Mouse (Mus musculus): ENCODE data around the gene 2610528A11Rik.

DNA sequence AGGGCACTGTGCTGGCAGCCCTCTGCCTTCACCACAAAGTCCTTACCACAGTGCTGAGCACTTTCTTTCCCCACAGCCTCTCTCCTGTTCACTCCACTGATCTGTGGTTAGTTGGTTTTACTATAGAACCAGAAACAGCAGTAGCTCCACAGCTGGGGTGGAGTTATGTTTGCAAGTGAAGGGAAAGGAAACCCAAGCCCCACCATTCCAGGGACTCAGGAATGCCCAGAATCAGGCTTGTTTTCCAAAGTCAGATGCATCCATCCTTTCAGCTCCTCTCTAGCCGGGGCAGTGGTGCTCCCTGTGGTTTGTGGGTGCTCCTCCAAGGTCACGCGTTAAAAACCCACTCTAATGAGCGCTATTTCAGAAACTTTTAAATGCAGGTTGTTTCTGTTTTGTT, 18.3 kb downstream of the 2610528A11Rik start:
- TF ChIP-seq POLR2A (IDR thresholded peaks at IDR 0.05; ENCODE audit: low read depth, low read length) (no peak), CTCF (IDR thresholded peaks at IDR 0.05; ENCODE audit: extremely low read depth, insufficient read depth, insufficient read length, insufficient replicate concordance) (no peak)
